Mouse (Mus musculus) stomach, embryonic 16.5 days (tissue): ENCODE results near the gene Cel. TPM values are rescaled to one million over a fixed set of nuclear protein-coding genes. Genes with fewer than 3 reads are reported as not detected.

Experiments used
- ATAC-seq: fragments of 200-750 bp; cut with Nextera tagmentation; 2 replicates; pipeline ENCODE4 v1.8.0; 2017; ENCODE audit warnings: moderate number of reproducible peaks, moderate TSS enrichment; ENCODE audit not compliant: insufficient read depth, low FRiP score
- H3K27ac ChIP-seq: fragments of 300-500 bp; sonication (generic); 2 replicates; pipeline ENCODE4 v1.5.1; 2014; ENCODE audit warnings: low read length
- H3K27me3 ChIP-seq: fragments of 300-500 bp; sonication (generic); 2 replicates; pipeline ENCODE4 v1.6.1; 2014; ENCODE audit warnings: low read length, control low read depth, mixed read lengths; ENCODE audit not compliant: control insufficient read depth, insufficient read depth
- H3K36me3 ChIP-seq: fragments of 300-500 bp; sonication (generic); 2 replicates; pipeline ENCODE4 v1.6.1; 2014; ENCODE audit warnings: low read length; ENCODE audit not compliant: control insufficient read depth, insufficient read depth
- H3K4me1 ChIP-seq: fragments of 300-500 bp; sonication (generic); 2 replicates; pipeline ENCODE4 v1.6.1; 2014; ENCODE audit warnings: low read length, control low read depth, mixed read lengths; ENCODE audit not compliant: control insufficient read depth, insufficient read depth
- H3K4me2 ChIP-seq: fragments of 300-500 bp; sonication (generic); 2 replicates; pipeline ENCODE4 v1.6.1; 2014; ENCODE audit warnings: low read depth, low read length, mixed read lengths
- H3K4me3 ChIP-seq: fragments of 300-500 bp; sonication (generic); replicated peaks from 2 replicates; pipeline ENCODE4 v1.5.1; 2014; ENCODE audit warnings: mild to moderate bottlenecking, low read length
- H3K9ac ChIP-seq: fragments of 300-500 bp; sonication (generic); 2 replicates; pipeline ENCODE4 v1.6.1; 2014; ENCODE audit warnings: low read length
- H3K9me3 ChIP-seq: fragments of 300-500 bp; sonication (generic); replicated peaks from 2 replicates; pipeline ENCODE4 v1.6.1; 2016; ENCODE audit warnings: low read length, control low read depth; ENCODE audit not compliant: control insufficient read depth
- WGBS: fragments of 180-500 bp; shearing (Covaris S2); extraction: QIAGEN DNeasy Blood & Tissue Kit; methylation state at CpG from one replicate; pipeline ENCODE4 v1.1.7; 2014; 5-methylcytosine and 5-hydroxymethylcytosine counted together
- microRNA-seq: library from miRNA; unstranded; fragments of <30 nt; microRNA quantifications from one replicate; pipeline ENCODE4, GENCODE M21; 2016
- polyA plus RNA-seq: library from polyadenylated mRNA; unstranded; fragments of >200 nt; fragmentation: Nextera tagmentation; extraction: Ambion mirVana; gene quantifications from 2 replicates; pipeline ENCODE4 v1.2.1, GENCODE M21; 2015

The Cel gene
- polyA plus RNA-seq, 1 experiment from 2014 or later = 562 TPM

- Histone ChIP-seq H3K4me2 (no peak within 1 kb of the TSS), H3K27ac (no peak within 1 kb of the TSS), H3K9ac (no peak within 1 kb of the TSS), H3K9me3 (no peaks in the 10 kb centered on the region), H3K4me3 (no peak within 1 kb of the TSS), H3K36me3 (no peaks in the 10 kb centered on the region), H3K4me1 (no peaks in the 10 kb centered on the region), H3K27me3 (no peaks in the 10 kb centered on the region)
- 65% methylated on average over 3 of the region's 3 CpGs for WGBS
- ATAC-seq = no peak
Measured at GRCm38 (mm10) chr2:28505795-28506194, 57.4 kb downstream of the Cel start, which contains the start of gene Gm10134. Gm10134 (plus strand) TSS chr2:28506095.

Small RNA genes lying within 50 kb of the gene (microRNA-seq; reads per million reads assigned to microRNA genes)
- not detected for gene Gm22824

Other genes with a start within 250 kb of the Cel start
- gene Ppp1r26, start 116.6 kb downstream of the Cel start, polyA plus RNA-seq = 3.3 and 4.2 TPM in 2 replicates
- 0.80 and 0.99 TPM in 2 replicates for gene 1700007K13Rik, start 97.1 kb downstream of the Cel start, polyA plus RNA-seq
- 53.5 and 54.0 TPM in 2 replicates for gene Mrps2, start 95.3 kb downstream of the Cel start, polyA plus RNA-seq
- 3.2 and 3.5 TPM in 2 replicates for gene Gbgt1, start 66.5 kb downstream of the Cel start, polyA plus RNA-seq
- gene Gm10134, start 57.3 kb downstream of the Cel start, polyA plus RNA-seq = 7.4 and 8.9 TPM in 2 replicates
- 24.6 and 28.2 TPM in 2 replicates for gene Ralgds, start 50.3 kb downstream of the Cel start, polyA plus RNA-seq
- gene Gtf3c5, start 20.3 kb upstream of the Cel start, polyA plus RNA-seq = 37.2 and 38.2 TPM in 2 replicates
- 4.3 and 6.5 TPM in 2 replicates for gene Gfi1b, start 58.6 kb upstream of the Cel start, polyA plus RNA-seq
- gene Tsc1, start 77.8 kb upstream of the Cel start, polyA plus RNA-seq = 16.5 and 18.8 TPM in 2 replicates
- gene Spaca9, start 136.3 kb upstream of the Cel start, polyA plus RNA-seq = 1.3 and 1.5 TPM in 2 replicates
- gene Ak8, start 136.8 kb upstream of the Cel start, polyA plus RNA-seq = 0.46 and 1.2 TPM in 2 replicates